Mouse (Mus musculus) kidney, embryonic 16.5 days (tissue): ENCODE results near the gene Olfr670. TPM values are rescaled to one million over a fixed set of nuclear protein-coding genes. Genes with fewer than 3 reads are reported as not detected.
"Not testable (repeated sequence)": the region's sequence is repeated elsewhere in the genome, so short reads cannot be mapped to it uniquely, and the experiment has no call there.

Experiments
- ATAC-seq: fragments of 200-750 bp; cut with Nextera tagmentation; 2 replicates; pipeline ENCODE4 v1.8.0; 2017; ENCODE audit warnings: moderate TSS enrichment; ENCODE audit not compliant: low FRiP score, low TSS enrichment
- H3K27ac ChIP-seq: fragments of 300-500 bp; sonication (generic); 2 replicates; pipeline ENCODE4 v1.5.1; 2014; ENCODE audit warnings: low read length
- H3K27me3 ChIP-seq: fragments of 300-500 bp; sonication (generic); 2 replicates; pipeline ENCODE4 v1.6.1; 2014; ENCODE audit warnings: low read length, control low read depth, mixed read lengths; ENCODE audit not compliant: insufficient read depth
- H3K36me3 ChIP-seq: fragments of 300-500 bp; sonication (generic); 2 replicates; pipeline ENCODE4 v1.6.1; 2014; ENCODE audit warnings: low read length, control low read depth, mixed read lengths; ENCODE audit not compliant: insufficient read depth
- H3K4me1 ChIP-seq: fragments of 300-500 bp; sonication (generic); 2 replicates; pipeline ENCODE4 v1.6.1; 2014; ENCODE audit warnings: low read length, control low read depth, mixed read lengths; ENCODE audit not compliant: insufficient read depth
- H3K4me2 ChIP-seq: fragments of 300-500 bp; sonication (generic); replicated peaks from 2 replicates; pipeline ENCODE4 v1.6.1; 2014; ENCODE audit warnings: low read depth, low read length
- H3K4me3 ChIP-seq: fragments of 300-500 bp; sonication (generic); 2 replicates; pipeline ENCODE4 v1.5.1; 2014; ENCODE audit warnings: mild to moderate bottlenecking, low read length
- H3K9ac ChIP-seq: fragments of 300-500 bp; sonication (generic); replicated peaks from 2 replicates; pipeline ENCODE4 v1.6.1; 2014; ENCODE audit warnings: low read length
- H3K9me3 ChIP-seq: fragments of 300-500 bp; sonication (generic); 2 replicates; pipeline ENCODE4 v1.6.1; 2016; ENCODE audit warnings: low read length, control low read depth
- WGBS: fragments of 180-500 bp; shearing (Covaris S2); extraction: QIAGEN DNeasy Blood & Tissue Kit; methylation state at CpG from one replicate; pipeline ENCODE4 v1.1.7; 2014; 5-methylcytosine and 5-hydroxymethylcytosine counted together
- polyA plus RNA-seq: library from polyadenylated mRNA; unstranded; fragments of >200 nt; fragmentation: Nextera tagmentation; extraction: Ambion mirVana; gene quantifications from 2 replicates; pipeline ENCODE4 v1.2.1, GENCODE M21; 2015

Olfr670 gene
- not detected in 2 replicates for polyA plus RNA-seq

GRCm38 (mm10) chr7:104962520-104962919 is at the start of gene Olfr670:
Olfr670 (minus strand) TSS chr7:104962620.
- 6% methylated on average over 1 of the region's 1 CpGs for WGBS
- Histone ChIP-seq H3K36me3 (no peaks in the 10 kb centered on the region), H3K4me3 (no peak within 1 kb of the TSS), H3K9me3 (no peaks in the 10 kb centered on the region), H3K4me1 (no peaks in the 10 kb centered on the region), H3K27me3 (no peaks in the 10 kb centered on the region), H3K4me2 (no peak within 1 kb of the TSS), H3K9ac (no peak within 1 kb of the TSS), H3K27ac (no peak within 1 kb of the TSS)
- ATAC-seq = no peak

- no peak for ATAC-seq
- Histone ChIP-seq H3K9me3 (no peaks in the 10 kb centered on the region), H3K36me3 (no peaks in the 10 kb centered on the region), H3K4me1 (no peaks in the 10 kb centered on the region), H3K27me3 (no peaks in the 10 kb centered on the region), H3K4me3 (no peak within 1 kb of the TSS), H3K27ac (no peak within 1 kb of the TSS), H3K4me2 (no peak within 1 kb of the TSS), H3K9ac (no peak within 1 kb of the TSS)
Measured at GRCm38 (mm10) chr7:105001929-105002328, 39.5 kb upstream of the Olfr670 start, which contains the start of gene Olfr672. Olfr672 (minus strand) TSS chr7:105002029.

GRCm38 (mm10) chr7:104979026-104979425 is 16.6 kb upstream of the Olfr670 start, which contains the start of gene Olfr671:
Olfr671 (minus strand) TSS chr7:104979126.
- Histone ChIP-seq H3K27me3 (no peaks in the 10 kb centered on the region), H3K4me2 (no peak within 1 kb of the TSS), H3K4me1 (no peaks in the 10 kb centered on the region), H3K36me3 (no peaks in the 10 kb centered on the region), H3K9me3 (0 out of 2 replicates have a peak, but pooled peaks cover 3% of the 10 kb centered on the region), H3K4me3 (no peak within 1 kb of the TSS), H3K9ac (no peak within 1 kb of the TSS), H3K27ac (no peak within 1 kb of the TSS)
- ATAC-seq = no peak
- WGBS = 74% methylated on average over 1 of the region's 1 CpGs

- H3K4me2 ChIP-seq, H3K27ac ChIP-seq, H3K27me3 ChIP-seq, H3K4me3 ChIP-seq, H3K36me3 ChIP-seq, H3K4me1 ChIP-seq, H3K9ac ChIP-seq, ATAC-seq, H3K9me3 ChIP-seq: not testable (repeated sequence)
- WGBS = 73% methylated on average over 2 of the region's 2 CpGs
Measured at GRCm38 (mm10) chr7:104972507-104972906, 10.1 kb upstream of the Olfr670 start.

GRCm38 (mm10) chr7:104950234-104950633 is 12.2 kb downstream of the Olfr670 start:
- not testable (repeated sequence) for H3K4me1 ChIP-seq, ATAC-seq, H3K4me3 ChIP-seq, H3K9me3 ChIP-seq, H3K36me3 ChIP-seq, H3K9ac ChIP-seq, H3K4me2 ChIP-seq, H3K27ac ChIP-seq, H3K27me3 ChIP-seq
- 90% methylated on average over 16 of the region's 16 CpGs for WGBS

- Histone ChIP-seq H3K4me2 (no peak within 1 kb of the TSS), H3K4me1 (no peaks in the 10 kb centered on the region), H3K9ac (no peak within 1 kb of the TSS), H3K27ac (no peak within 1 kb of the TSS), H3K9me3 (no peaks in the 10 kb centered on the region), H3K27me3 (no peaks in the 10 kb centered on the region), H3K4me3 (no peak within 1 kb of the TSS), H3K36me3 (no peaks in the 10 kb centered on the region)
- WGBS = 68% methylated on average over 1 of the region's 1 CpGs
- ATAC-seq = no peak
Measured at GRCm38 (mm10) chr7:104933940-104934339, 28.5 kb downstream of the Olfr670 start, which contains the start of gene Olfr669. Olfr669 (plus strand) TSS chr7:104934240.

GRCm38 (mm10) chr7:104927957-104928356 is 34.5 kb downstream of the Olfr670 start, which contains the start of gene Olfr668:
Olfr668 (minus strand) TSS chr7:104928057.
- no peak within 1 kb of the TSS for H3K9ac ChIP-seq
- H3K4me2 ChIP-seq = no peak within 1 kb of the TSS
- H3K4me3 ChIP-seq = no peak within 1 kb of the TSS
- no peaks in the 10 kb centered on the region for H3K27me3 ChIP-seq
- H3K36me3 ChIP-seq = no peaks in the 10 kb centered on the region
- no peaks in the 10 kb centered on the region for H3K4me1 ChIP-seq
- no peaks in the 10 kb centered on the region for H3K9me3 ChIP-seq
- WGBS = 87% methylated on average over 1 of the region's 1 CpGs
- H3K27ac ChIP-seq = no peak within 1 kb of the TSS
- ATAC-seq = no peak

- H3K4me2 ChIP-seq = no peak within 1 kb of the TSS
- H3K27me3 ChIP-seq = no peaks in the 10 kb centered on the region
- 97% methylated on average over 1 of the region's 1 CpGs for WGBS
Measured at GRCm38 (mm10) chr7:104921382-104921781, 41.0 kb downstream of the Olfr670 start, which contains the start of gene Olfr667. Olfr667 (minus strand) TSS chr7:104921482.

More at GRCm38 (mm10) chr7:104921382-104921781, 41.0 kb downstream of the Olfr670 start, which contains the start of gene Olfr667:
- Histone ChIP-seq H3K4me3 (no peak within 1 kb of the TSS), H3K9ac (no peak within 1 kb of the TSS), H3K36me3 (no peaks in the 10 kb centered on the region), H3K27ac (no peak within 1 kb of the TSS), H3K4me1 (no peaks in the 10 kb centered on the region), H3K9me3 (no peaks in the 10 kb centered on the region)
- ATAC-seq = no peak

Other genes starting within 250 kb of the Olfr670 start
- gene Usp17le, start 185.2 kb downstream of the Olfr670 start, polyA plus RNA-seq = not detected in 2 replicates
- not detected in 2 replicates for gene Usp17lb, start 120.0 kb downstream of the Olfr670 start, polyA plus RNA-seq
- gene Usp17la, start 105.6 kb downstream of the Olfr670 start, polyA plus RNA-seq = not detected in 2 replicates
- gene Olfr665, start 84.6 kb downstream of the Olfr670 start, polyA plus RNA-seq = not detected in 2 replicates
- not detected in 2 replicates for gene Olfr666, start 66.7 kb downstream of the Olfr670 start, polyA plus RNA-seq
- gene Olfr667, start 41.1 kb downstream of the Olfr670 start, polyA plus RNA-seq = not detected in 2 replicates
- not detected in 2 replicates for gene Olfr668, start 34.6 kb downstream of the Olfr670 start, polyA plus RNA-seq
- not detected in 2 replicates for gene Olfr669, start 28.4 kb downstream of the Olfr670 start, polyA plus RNA-seq
- not detected in 2 replicates for gene Olfr671, start 16.5 kb upstream of the Olfr670 start, polyA plus RNA-seq
- not detected in 2 replicates for gene Olfr672, start 39.4 kb upstream of the Olfr670 start, polyA plus RNA-seq
- gene Olfr675, start 65.8 kb upstream of the Olfr670 start, polyA plus RNA-seq = not detected in 2 replicates
- gene Olfr676, start 70.1 kb upstream of the Olfr670 start, polyA plus RNA-seq = not detected in 2 replicates
- gene Olfr677, start 88.8 kb upstream of the Olfr670 start, polyA plus RNA-seq = not detected in 2 replicates
- not detected in 2 replicates for gene Olfr678, start 101.9 kb upstream of the Olfr670 start, polyA plus RNA-seq
- not detected in 2 replicates for gene Olfr679, start 118.6 kb upstream of the Olfr670 start, polyA plus RNA-seq
- not detected in 2 replicates for gene Olfr680-ps1, start 130.2 kb upstream of the Olfr670 start, polyA plus RNA-seq
- gene Olfr681, start 154.2 kb upstream of the Olfr670 start, polyA plus RNA-seq = not detected in 2 replicates
- not detected in 2 replicates for gene Olfr683, start 184.4 kb upstream of the Olfr670 start, polyA plus RNA-seq
- not detected in 2 replicates for gene Olfr684, start 201.0 kb upstream of the Olfr670 start, polyA plus RNA-seq
- gene Olfr685, start 223.4 kb upstream of the Olfr670 start, polyA plus RNA-seq = not detected in 2 replicates
- not detected in 2 replicates for gene Olfr686, start 244.9 kb upstream of the Olfr670 start, polyA plus RNA-seq